8 mouse cellular contexts compared by ENCODE assay signal in genomic region chr2:73774786-73775682, GRCm38 (mm10). TPM values are rescaled to one million over a fixed set of nuclear protein-coding genes. Genes with fewer than 3 reads are reported as not detected.
DNase-seq lines count a peak whose midpoint lies in the region; ATAC-seq and TF ChIP-seq lines count a peak whose summit lies in the region.

Gene Chn1, minus strand, starts transcription at chr2:73775346.

- no peak for TF ChIP-seq EP300 in heart, postnatal 0 days (IDR thresholded peaks at IDR 0.05; ENCODE audit: low read depth)
- TF ChIP-seq EP300 in liver, embryonic 14.5 days (IDR thresholded peaks at IDR 0.05; ENCODE audit: low read depth): no peak

- TF ChIP-seq POLR2A in bone marrow macrophage, adult 2 months (IDR thresholded peaks at IDR 0.05; ENCODE audit: borderline replicate concordance, low read depth, low read length): no peak

- H3K4me2 ChIP-seq in forebrain, embryonic 11.5 days (ENCODE audit: low read depth, low read length, severe bottlenecking): peak within 1 kb of the TSS; percentile 59
- peak within 1 kb of the TSS; percentile 75 for H3K4me2 ChIP-seq in heart, postnatal 0 days (ENCODE audit: low read depth, low read length)
- H3K4me2 ChIP-seq in liver, embryonic 14.5 days (ENCODE audit: low read depth): peak within 1 kb of the TSS; percentile 85
- H3K4me2 ChIP-seq in neural tube, embryonic 13.5 days: peak within 1 kb of the TSS; percentile 62

- H3K4me3 ChIP-seq in bone marrow macrophage, adult 2 months (ENCODE audit: insufficient read depth, low read length): peak within 1 kb of the TSS; percentile 70
- H3K4me3 ChIP-seq in forebrain, embryonic 11.5 days (ENCODE audit: low read depth, low read length): peak within 1 kb of the TSS; percentile 92
- H3K4me3 ChIP-seq in heart, postnatal 0 days (ENCODE audit: low read depth, low read length): peak within 1 kb of the TSS; percentile 76
- peak within 1 kb of the TSS; percentile 63 to 68 for H3K4me3 ChIP-seq in liver, embryonic 14.5 days (ENCODE audit: insufficient read depth in 1 of 2, low read depth in 2 of 2, low read length in 2 of 2)
- H3K4me3 ChIP-seq in neural tube, embryonic 13.5 days: peak within 1 kb of the TSS; percentile 79

- peak within 1 kb of the TSS; percentile 90 for H3K9ac ChIP-seq in forebrain, embryonic 11.5 days (ENCODE audit: low read length)
- peak within 1 kb of the TSS; percentile 82 for H3K9ac ChIP-seq in heart, postnatal 0 days (replicated peaks; ENCODE audit: low read depth, low read length)
- peak within 1 kb of the TSS; percentile 12 for H3K9ac ChIP-seq in liver, embryonic 14.5 days (replicated peaks)
- H3K9ac ChIP-seq in neural tube, embryonic 13.5 days: peak within 1 kb of the TSS; percentile 93

- 0 out of 2 replicates have a peak, but pooled peaks cover 2% of the 10 kb centered on the region for H3K4me1 ChIP-seq in bone marrow macrophage, adult 2 months (ENCODE audit: control insufficient read depth, insufficient read depth, low read length)
- H3K4me1 ChIP-seq in forebrain, embryonic 11.5 days (replicated peaks; ENCODE audit: control insufficient read depth, insufficient read depth, low read length): peaks cover 6% of the 10 kb centered on the region; the same call in 1 of the 2 replicates
- H3K4me1 ChIP-seq in heart, postnatal 0 days (ENCODE audit: control insufficient read depth, insufficient read depth): peaks cover 14% of the 10 kb centered on the region; the same call in 1 of the 2 replicates
- 0 out of 4 replicates have a peak, but pooled peaks cover 0 to 2% of the 10 kb centered on the region in 2 experiments for H3K4me1 ChIP-seq in liver, embryonic 14.5 days (replicated peaks; ENCODE audit: control insufficient read depth in 2 of 2, insufficient read depth in 2 of 2, low read length in 1 of 2)
- H3K4me1 ChIP-seq in neural tube, embryonic 13.5 days (replicated peaks): peaks cover 49% of the 10 kb centered on the region

- under 1% methylated on average over 89 of the region's 131 CpGs for WGBS in forebrain, embryonic 11.5 days
- WGBS in heart, postnatal 0 days: under 1% methylated on average over 68 of the region's 131 CpGs
- WGBS in liver, embryonic 14.5 days (ENCODE audit: insufficient replicate concordance): under 1% methylated on average over 94 of the region's 131 CpGs
- under 1% methylated on average over 96 of the region's 131 CpGs for WGBS in neural tube, embryonic 13.5 days

- H3K36me3 ChIP-seq in forebrain, embryonic 11.5 days (ENCODE audit: control insufficient read depth, insufficient read depth, low read length): no peaks in the 10 kb centered on the region
- no peaks in the 10 kb centered on the region for H3K36me3 ChIP-seq in heart, postnatal 0 days (replicated peaks; ENCODE audit: control insufficient read depth, insufficient read depth, low read length)
- H3K36me3 ChIP-seq in liver, embryonic 14.5 days (replicated peaks; ENCODE audit: control insufficient read depth, insufficient read depth, low read depth): no peaks in the 10 kb centered on the region
- no peaks in the 10 kb centered on the region for H3K36me3 ChIP-seq in neural tube, embryonic 13.5 days

- peak; percentile 34 for DNase-seq in CD4-positive helper T cell, adult 2 months (ENCODE audit: low read depth, low spot score)
- peak; percentile 92 for DNase-seq in forebrain, embryonic 11.5 days (ENCODE audit: low spot score)
- DNase-seq in heart, postnatal 0 days (ENCODE audit: low spot score): peak; percentile 60
- peak; percentile 77 to 85 for DNase-seq in kidney, postnatal 4 days
- no peak for DNase-seq in liver, embryonic 14.5 days (ENCODE audit: low read depth in 3 of 3, low spot score in 3 of 3)
- DNase-seq in thymus, postnatal 10 days (ENCODE audit: low spot score in 2 of 2): peak; percentile 8 to 44

- H3K27ac ChIP-seq in bone marrow macrophage, adult 2 months (ENCODE audit: insufficient read depth, low read depth, low read length): no peak within 1 kb of the TSS
- H3K27ac ChIP-seq in forebrain, embryonic 11.5 days (ENCODE audit: low read depth, low read length): peak within 1 kb of the TSS; percentile 85
- H3K27ac ChIP-seq in heart, postnatal 0 days (ENCODE audit: low read depth): peak within 1 kb of the TSS; percentile 81
- H3K27ac ChIP-seq in liver, embryonic 14.5 days: no peak within 1 kb of the TSS
- H3K27ac ChIP-seq in neural tube, embryonic 13.5 days (replicated peaks): peak within 1 kb of the TSS; percentile 94

- H3K9me3 ChIP-seq in forebrain, embryonic 11.5 days (ENCODE audit: control insufficient read depth, low read length): no peaks in the 10 kb centered on the region
- no peaks in the 10 kb centered on the region for H3K9me3 ChIP-seq in heart, postnatal 0 days (replicated peaks; ENCODE audit: control insufficient read depth, low read length)
- H3K9me3 ChIP-seq in liver, embryonic 14.5 days (ENCODE audit: control insufficient read depth, low read length): no peaks in the 10 kb centered on the region
- no peaks in the 10 kb centered on the region for H3K9me3 ChIP-seq in neural tube, embryonic 13.5 days

- TF ChIP-seq CTCF in bone marrow macrophage, adult 2 months (IDR thresholded peaks at IDR 0.05; ENCODE audit: low read depth, low read length): no peak
- TF ChIP-seq CTCF in heart, postnatal 0 days (IDR thresholded peaks at IDR 0.05; ENCODE audit: low read depth): no peak
- no peak for TF ChIP-seq CTCF in liver, embryonic 14.5 days (IDR thresholded peaks at IDR 0.05; ENCODE audit: low read depth)

- no peaks in the 10 kb centered on the region for H3K27me3 ChIP-seq in forebrain, embryonic 11.5 days (ENCODE audit: control insufficient read depth, insufficient read depth, low read length)
- no peaks in the 10 kb centered on the region for H3K27me3 ChIP-seq in heart, postnatal 0 days (ENCODE audit: control insufficient read depth, insufficient read depth, low read length)
- peaks cover 49% of the 10 kb centered on the region for H3K27me3 ChIP-seq in liver, embryonic 14.5 days (ENCODE audit: control insufficient read depth, insufficient read depth, low read length)
- no peaks in the 10 kb centered on the region for H3K27me3 ChIP-seq in neural tube, embryonic 13.5 days

- ATAC-seq in forebrain, embryonic 11.5 days (replicated peaks; ENCODE audit: low FRiP score): peak; percentile 95
- peak; percentile 87 for ATAC-seq in heart, postnatal 0 days (ENCODE audit: insufficient read depth, low read depth)
- peak; percentile 74 for ATAC-seq in liver, embryonic 14.5 days (ENCODE audit: insufficient read depth)
- peak; percentile 95 for ATAC-seq in neural tube, embryonic 13.5 days (ENCODE audit: low read depth)

RNA-seq across cellular contexts. Expression of gene Chn1, which starts in this region (rescaled TPM):
- 0.40 TPM in 1 of 2 replicates, not detected in the other for polyA plus RNA-seq in bone marrow macrophage, adult 2 months (2012; ENCODE audit: insufficient read depth, insufficient read length, missing spikeins)
- polyA plus RNA-seq in forebrain, embryonic 11.5 days (2014; fragmentation: Nextera tagmentation; extraction: Ambion mirVana): 62.2 and 63.4 TPM in 2 replicates
- 29.6 and 64.3 TPM in 2 replicates for total RNA-seq in heart, postnatal 0 days (2014; rRNA removed; ENCODE audit: low replicate concordance)
- polyA plus RNA-seq in heart, postnatal 0 days (2015; fragmentation: Nextera tagmentation; extraction: Ambion mirVana): 18.5 and 18.6 TPM in 2 replicates
- 0.53 and 0.70 TPM in 2 replicates for polyA plus RNA-seq in liver, embryonic 14.5 days (2012; rRNA removed)
- polyA plus RNA-seq in liver, embryonic 14.5 days (2014; fragmentation: Nextera tagmentation; extraction: Ambion mirVana): 0.34 and 0.39 TPM in 2 replicates
- polyA plus RNA-seq in neural tube, embryonic 13.5 days (2015; fragmentation: Nextera tagmentation; extraction: Ambion mirVana): 114 and 122 TPM in 2 replicates

Comparison
In these comparisons a context has a peak if more than half of its experiments do, and no peak if none do; other contexts are left out.
1. RNA of gene Chn1 (polyA plus RNA-seq): 114 to 122 TPM in neural tube, embryonic 13.5 days, 62.2 to 63.4 TPM in forebrain, embryonic 11.5 days and 18.5 to 18.6 TPM in heart, postnatal 0 days; 0.34 to 0.70 TPM in liver, embryonic 14.5 days and 0.40 TPM in bone marrow macrophage, adult 2 months; every median in the first group is over 10 times any median in the second.
2. Peak in ATAC-seq, H3K4me3 ChIP-seq, H3K9ac ChIP-seq and H3K4me2 ChIP-seq in liver, embryonic 14.5 days; RNA of the gene not detected or under 1 TPM.
3. DNase-seq: peak in CD4-positive helper T cell, adult 2 months (single experiment), forebrain, embryonic 11.5 days (single experiment), heart, postnatal 0 days (single experiment), kidney, postnatal 4 days (2 of 2) and thymus, postnatal 10 days (2 of 2); none in liver, embryonic 14.5 days (0 of 3).
4. H3K27ac ChIP-seq: peak in forebrain, embryonic 11.5 days (single experiment), heart, postnatal 0 days (single experiment) and neural tube, embryonic 13.5 days (single experiment); none in bone marrow macrophage, adult 2 months (single experiment) and liver, embryonic 14.5 days (single experiment).
5. H3K9ac ChIP-seq: peak in every context shown above with its lines; median percentile 93 in neural tube, embryonic 13.5 days; 90 in forebrain, embryonic 11.5 days; 82 in heart, postnatal 0 days; 12 in liver, embryonic 14.5 days.
6. Peak in every context shown above with its lines, with median percentiles within 50 percentile points of each other: H3K4me3 ChIP-seq, ATAC-seq and H3K4me2 ChIP-seq.